ENCODE assay signal across 21 mouse cellular contexts in genomic region chr17:85043404-85043816, GRCm38 (mm10). TPM values are rescaled to one million over a fixed set of nuclear protein-coding genes. Genes with fewer than 3 reads are reported as not detected.
A peak's percentile ranks its signal among the peaks of the same experiment; 100 is the strongest.
DNase-seq lines count a peak whose midpoint lies in the region; ATAC-seq and TF ChIP-seq lines count a peak whose summit lies in the region.
"Had no signal": no experiment of that assay in that cellular context is flagged by ENCODE, and none has a peak within 500 bp of the region (broad histone marks: within the 10 kb centered on the region; RNA-seq: fewer than 3 reads in every experiment).

No protein-coding gene starts in this region.

- H3K27ac ChIP-seq in intestine, embryonic 16.5 days (ENCODE audit: low read length): peak overlapping the region; percentile 77
- peak overlapping the region; percentile 81 for H3K27ac ChIP-seq in kidney, postnatal 0 days
- 0 out of 2 replicates have a peak overlapping the region, but pooled peaks have one; percentile 35 for H3K27ac ChIP-seq in small intestine, adult 2 months (ENCODE audit: insufficient read depth, low read depth, low read length)
- no peak overlapping the region for H3K27ac ChIP-seq in forebrain, embryonic 14.5 days (ENCODE audit: low read depth, low read length)
- H3K27ac ChIP-seq: heart, embryonic 13.5 days; left cerebral cortex, adult 2 months; lung, embryonic 15.5 days; midbrain, embryonic 15.5 days had no signal

- H3K4me1 ChIP-seq in intestine, embryonic 16.5 days (ENCODE audit: control insufficient read depth, insufficient read depth, low read length): peaks cover 18% of the 10 kb centered on the region
- H3K4me1 ChIP-seq in kidney, postnatal 0 days (replicated peaks; ENCODE audit: insufficient read depth, low read length): no peaks in the 10 kb centered on the region
- peaks cover 24% of the 10 kb centered on the region; the same call in 1 of the 2 replicates for H3K4me1 ChIP-seq in small intestine, adult 2 months (ENCODE audit: control insufficient read depth, insufficient read depth, insufficient read length, low read length)
- H3K4me1 ChIP-seq in forebrain, embryonic 14.5 days (ENCODE audit: control insufficient read depth, insufficient read depth, low read length): no peaks in the 10 kb centered on the region
- H3K4me1 ChIP-seq: heart, embryonic 13.5 days; lung, embryonic 15.5 days; midbrain, embryonic 15.5 days had no signal

- H3K4me2 ChIP-seq in intestine, embryonic 16.5 days (ENCODE audit: low read depth, low read length): no peak overlapping the region
- H3K4me2 ChIP-seq in kidney, postnatal 0 days (ENCODE audit: low read length): no peak overlapping the region
- no peak overlapping the region for H3K4me2 ChIP-seq in forebrain, embryonic 14.5 days (ENCODE audit: low read length)
- H3K4me2 ChIP-seq: heart, embryonic 13.5 days; lung, embryonic 15.5 days; midbrain, embryonic 15.5 days had no signal

- no peaks in the 10 kb centered on the region for H3K9me3 ChIP-seq in intestine, embryonic 16.5 days (ENCODE audit: control insufficient read depth, low read length)
- no peaks in the 10 kb centered on the region for H3K9me3 ChIP-seq in kidney, postnatal 0 days (replicated peaks; ENCODE audit: low read length)
- no peaks in the 10 kb centered on the region for H3K9me3 ChIP-seq in forebrain, embryonic 14.5 days (replicated peaks; ENCODE audit: control insufficient read depth, low read length)
- H3K9me3 ChIP-seq: G1E; heart, embryonic 13.5 days; lung, embryonic 15.5 days; midbrain, embryonic 15.5 days had no signal

- DNase-seq in adrenal gland, adult 2 months: peak; percentile 14
- DNase-seq in adrenal gland, postnatal 10 days: no peak
- DNase-seq in kidney, postnatal 0 days (ENCODE audit: low spot score): peak; percentile 49
- DNase-seq in forebrain, embryonic 14.5 days (ENCODE audit: low spot score): no peak
- DNase-seq in heart, postnatal 25 days (ENCODE audit: low spot score): no peak
- DNase-seq in cerebellum, postnatal 14 days: no peak
- DNase-seq: adrenal gland, postnatal 25 days; cerebellum, adult 18-20 months; forebrain, postnatal 0 days; right cerebral cortex, adult 18-20 months had no signal

- no peaks in the 10 kb centered on the region for H3K27me3 ChIP-seq in intestine, embryonic 16.5 days (replicated peaks; ENCODE audit: control insufficient read depth, insufficient read depth, low read length)
- H3K27me3 ChIP-seq in kidney, postnatal 0 days (ENCODE audit: insufficient read depth, low read length): no peaks in the 10 kb centered on the region
- H3K27me3 ChIP-seq in small intestine, adult 2 months (ENCODE audit: control insufficient read depth, insufficient read depth, low read length): no peaks in the 10 kb centered on the region
- H3K27me3 ChIP-seq in forebrain, embryonic 14.5 days (replicated peaks; ENCODE audit: control insufficient read depth, insufficient read depth, low read length): no peaks in the 10 kb centered on the region
- H3K27me3 ChIP-seq: heart, embryonic 13.5 days; lung, embryonic 15.5 days; midbrain, embryonic 15.5 days had no signal

- no peaks in the 10 kb centered on the region for H3K36me3 ChIP-seq in intestine, embryonic 16.5 days (ENCODE audit: control insufficient read depth, insufficient read depth, low read length)
- H3K36me3 ChIP-seq in kidney, postnatal 0 days (ENCODE audit: insufficient read depth, low read length): no peaks in the 10 kb centered on the region
- peaks cover 49% of the 10 kb centered on the region for H3K36me3 ChIP-seq in small intestine, adult 2 months (ENCODE audit: control insufficient read depth, insufficient read depth, low read length)
- no peaks in the 10 kb centered on the region for H3K36me3 ChIP-seq in forebrain, embryonic 14.5 days (ENCODE audit: control insufficient read depth, insufficient read depth, low read length)
- H3K36me3 ChIP-seq: G1E; heart, embryonic 13.5 days; lung, embryonic 15.5 days; midbrain, embryonic 15.5 days had no signal

- TF ChIP-seq POLR2A in small intestine, adult 2 months (IDR thresholded peaks at IDR 0.05; ENCODE audit: low read depth, low read length): no peak

- H3K9ac ChIP-seq in intestine, embryonic 16.5 days (ENCODE audit: low read depth, low read length): no peak overlapping the region
- H3K9ac ChIP-seq in kidney, postnatal 0 days (ENCODE audit: low read depth, low read length): no peak overlapping the region
- H3K9ac ChIP-seq in forebrain, embryonic 14.5 days (ENCODE audit: low read length): no peak overlapping the region
- H3K9ac ChIP-seq: forebrain, postnatal 0 days; heart, embryonic 13.5 days; lung, embryonic 15.5 days; midbrain, embryonic 15.5 days had no signal

- peak; percentile 64 for ATAC-seq in intestine, embryonic 16.5 days
- ATAC-seq in kidney, postnatal 0 days (replicated peaks; ENCODE audit: low FRiP score, low read depth): peak; percentile 73
- no peak for ATAC-seq in forebrain, embryonic 14.5 days
- ATAC-seq: CD4-positive, CD25-positive, alpha-beta regulatory T cell, adult 4 months; forebrain, postnatal 0 days; midbrain, embryonic 15.5 days had no signal

- TF ChIP-seq CTCF in kidney, postnatal 0 days (IDR thresholded peaks at IDR 0.05; ENCODE audit: low read depth): no peak
- no peak for TF ChIP-seq CTCF in small intestine, adult 2 months (IDR thresholded peaks at IDR 0.05; ENCODE audit: extremely low read depth, insufficient read length, insufficient replicate concordance, low read depth, low read length)

- intact Hi-C loops in heart, postnatal 25 days (cut with DNase I): no loop called here

- H3K4me3 ChIP-seq in intestine, embryonic 16.5 days (ENCODE audit: low read length): no peak overlapping the region
- H3K4me3 ChIP-seq in kidney, postnatal 0 days (replicated peaks; ENCODE audit: low read depth, low read length): no peak overlapping the region
- H3K4me3 ChIP-seq in small intestine, adult 2 months (ENCODE audit: low read depth, low read length): no peak overlapping the region
- H3K4me3 ChIP-seq in forebrain, embryonic 14.5 days (ENCODE audit: low read depth, low read length): no peak overlapping the region
- H3K4me3 ChIP-seq: erythroblast, embryonic 14.5 days; heart, embryonic 13.5 days; left cerebral cortex, adult 2 months; lung, embryonic 15.5 days; midbrain, embryonic 15.5 days had no signal

- WGBS in intestine, embryonic 16.5 days: 57% methylated on average over 6 of the region's 6 CpGs
- WGBS in kidney, postnatal 0 days: 60% methylated on average over 6 of the region's 6 CpGs
- WGBS in small intestine, adult 2 months: 39% methylated on average over 6 of the region's 6 CpGs
- 87% methylated on average over 6 of the region's 6 CpGs for WGBS in forebrain, embryonic 14.5 days

RNA-seq across cellular contexts. Expression of gene Slc3a1, which starts 15.2 kb away (rescaled TPM):
- under 1 TPM; 0.41 to 0.69 TPM for total RNA-seq in adrenal gland, adult 2 months (2021)
- polyA plus RNA-seq in adrenal gland, adult 2 months (2012; rRNA removed): 0.09 and 0.21 TPM in 2 replicates
- total RNA-seq in adrenal gland, postnatal 10 days (2021): under 1 TPM; 0.36 to 0.63 TPM
- 72.2 and 109 TPM in 2 replicates for polyA plus RNA-seq in intestine, embryonic 16.5 days (2015; fragmentation: Nextera tagmentation; extraction: Ambion mirVana)
- polyA plus RNA-seq in kidney, postnatal 0 days (2015; fragmentation: Nextera tagmentation; extraction: Ambion mirVana): 76.9 and 88.8 TPM in 2 replicates
- polyA plus RNA-seq in small intestine, adult 2 months (2012; rRNA removed): 30.3 and 122 TPM in 2 replicates
- 0.19 and 0.36 TPM in 2 replicates for polyA plus RNA-seq in forebrain, embryonic 14.5 days (2014; fragmentation: Nextera tagmentation; extraction: Ambion mirVana)
- not detected for total RNA-seq in heart, postnatal 25 days (2021)
- total RNA-seq: common myeloid progenitor, adult 5-6 weeks; hematopoietic stem cell, adult 5-6 weeks had no signal
- polyA plus RNA-seq: erythroblast, embryonic 14.5 days; G1E had no signal

RNA-seq across cellular contexts. Expression of gene Prepl, which starts 46.6 kb away (rescaled TPM):
- 10 to 100 TPM; 39.5 to 39.9 TPM for total RNA-seq in adrenal gland, adult 2 months (2021)
- polyA plus RNA-seq in adrenal gland, adult 2 months (2012; rRNA removed): 2.8 and 3.7 TPM in 2 replicates
- 10 to 100 TPM; 30.9 to 43.6 TPM for total RNA-seq in adrenal gland, postnatal 10 days (2021)
- 26.4 and 29.8 TPM in 2 replicates for polyA plus RNA-seq in intestine, embryonic 16.5 days (2015; fragmentation: Nextera tagmentation; extraction: Ambion mirVana)
- polyA plus RNA-seq in kidney, postnatal 0 days (2015; fragmentation: Nextera tagmentation; extraction: Ambion mirVana): 25.8 and 26.2 TPM in 2 replicates
- polyA plus RNA-seq in small intestine, adult 2 months (2012; rRNA removed): 2.8 and 3.0 TPM in 2 replicates
- polyA plus RNA-seq in forebrain, embryonic 14.5 days (2014; fragmentation: Nextera tagmentation; extraction: Ambion mirVana): 83.7 and 96.6 TPM in 2 replicates
- total RNA-seq in heart, postnatal 25 days (2021): 100 to 1,000 TPM; 147 to 152 TPM

RNA-seq across cellular contexts. Expression of gene Camkmt, which starts 46.9 kb away (rescaled TPM):
- total RNA-seq in adrenal gland, adult 2 months (2021): 10 to 100 TPM in 1 of 2 experiments, 1 to 10 TPM in 1; 6.8 to 10.0 TPM
- 3.2 and 4.7 TPM in 2 replicates for polyA plus RNA-seq in adrenal gland, adult 2 months (2012; rRNA removed)
- 1 to 10 TPM; 5.7 to 6.8 TPM for total RNA-seq in adrenal gland, postnatal 10 days (2021)
- polyA plus RNA-seq in intestine, embryonic 16.5 days (2015; fragmentation: Nextera tagmentation; extraction: Ambion mirVana): 15.3 and 16.4 TPM in 2 replicates
- 14.4 and 15.7 TPM in 2 replicates for polyA plus RNA-seq in kidney, postnatal 0 days (2015; fragmentation: Nextera tagmentation; extraction: Ambion mirVana)
- polyA plus RNA-seq in small intestine, adult 2 months (2012; rRNA removed): 3.3 and 5.9 TPM in 2 replicates
- 15.9 and 19.1 TPM in 2 replicates for polyA plus RNA-seq in forebrain, embryonic 14.5 days (2014; fragmentation: Nextera tagmentation; extraction: Ambion mirVana)
- 1 to 10 TPM; 2.2 to 2.5 TPM for total RNA-seq in heart, postnatal 25 days (2021)

Comparison
In these comparisons a context has a peak if more than half of its experiments do, and no peak if none do; other contexts are left out.
1. DNase-seq: peak in adrenal gland, adult 2 months (single experiment) and kidney, postnatal 0 days (single experiment); none in adrenal gland, postnatal 10 days (single experiment), forebrain, embryonic 14.5 days (single experiment), heart, postnatal 25 days (single experiment) and cerebellum, postnatal 14 days (0 of 2).
2. RNA of gene Slc3a1, which starts 15.2 kb away (polyA plus RNA-seq): 30.3 to 122 TPM in small intestine, adult 2 months, 76.9 to 88.8 TPM in kidney, postnatal 0 days and 72.2 to 109 TPM in intestine, embryonic 16.5 days; 0.19 to 0.36 TPM in forebrain, embryonic 14.5 days and 0.09 to 0.21 TPM in adrenal gland, adult 2 months; every median in the first group is over 10 times any median in the second.